Mouse (Mus musculus): Measurements from ENCODE around the gene Pex11b.

DNA sequence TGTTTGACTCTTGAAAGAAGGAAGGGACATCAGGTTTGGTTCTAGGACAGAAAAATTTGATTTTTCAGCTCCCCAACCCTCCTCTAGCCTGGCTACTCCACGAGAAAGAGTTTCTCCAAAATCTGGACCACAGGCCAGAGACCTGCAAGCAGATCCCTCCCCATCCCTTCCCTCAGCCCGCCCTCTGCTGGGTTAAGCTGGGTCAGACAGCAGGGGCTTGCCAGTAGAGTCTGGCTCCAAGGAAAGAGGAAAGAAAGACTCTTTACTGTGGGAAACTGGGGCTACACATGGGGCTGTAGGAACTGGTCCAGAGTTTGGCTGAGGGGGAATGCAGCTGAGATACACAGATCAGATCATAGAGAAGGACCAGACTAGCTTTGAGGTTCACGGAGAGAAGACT lies 57.3 kb downstream of the Pex11b start:
- TF ChIP-seq POLR2A (IDR thresholded peaks at IDR 0.05; ENCODE audit: control insufficient read depth, extremely low read depth, insufficient read depth, low read length, poor library complexity) (no peak), CTCF (IDR thresholded peaks at IDR 0.05; ENCODE audit: borderline replicate concordance, control insufficient read depth, extremely low read depth, insufficient read depth, low read length, poor library complexity) (no peak)

Measured in thymus, adult 2 months (tissue).